Mouse (Mus musculus) E14TG2a.4 (cell line): ENCODE measurements around the gene Tnfsf10.
"Not testable (repeated sequence)": the region's sequence is repeated elsewhere in the genome, so short reads cannot be mapped to it uniquely, and the experiment has no call there.

ENCODE experiments used
- CTCF ChIP-seq: conservative IDR thresholded peaks from 2 replicates; pipeline ENCODE4 v1.5.1; 2014; ENCODE audit warnings: low read length
- NANOG ChIP-seq: IDR thresholded peaks from 2 replicates; pipeline ENCODE4 v1.6.1; 2014; ENCODE audit warnings: borderline replicate concordance, low read length, mixed read lengths
- POU5F1 ChIP-seq: IDR thresholded peaks from 2 replicates; pipeline ENCODE4 v1.6.1; 2014; ENCODE audit warnings: low read length, borderline replicate concordance

DNA sequence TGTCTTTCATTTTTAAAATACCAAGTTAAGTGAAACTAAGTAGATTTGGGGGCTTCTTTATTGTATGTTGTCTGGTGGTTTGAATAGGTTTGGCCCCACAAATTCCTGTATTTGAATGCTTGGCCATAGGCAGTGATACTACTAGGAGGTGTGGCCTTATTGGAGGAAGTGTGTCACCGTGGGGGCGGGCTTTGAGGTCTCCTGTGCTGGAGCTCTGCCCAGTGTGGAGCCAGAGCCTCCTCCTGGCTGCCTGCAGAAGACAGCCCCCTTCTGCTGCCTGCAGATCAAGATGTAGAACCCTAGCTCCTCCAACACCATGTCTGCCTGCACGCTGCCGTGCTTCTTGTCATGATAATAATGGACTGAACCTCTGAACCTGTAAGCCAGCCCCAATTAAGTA is 25.4 kb upstream of the Tnfsf10 start:
- not testable (repeated sequence) for TF ChIP-seq CTCF, NANOG, POU5F1
